Mouse (Mus musculus) limb, embryonic 12.5 days (tissue): ENCODE measurements around the gene Btbd35f20. TPM values are rescaled to one million over a fixed set of nuclear protein-coding genes. Genes with fewer than 3 reads are reported as not detected.
"Not testable (repeated sequence)": the region's sequence is repeated elsewhere in the genome, so short reads cannot be mapped to it uniquely, and the experiment has no call there.

Source experiments
- ATAC-seq: fragments of 200-750 bp; cut with Nextera tagmentation; 2 replicates; pipeline ENCODE4 v1.8.0; 2017; ENCODE audit warnings: low read depth, moderate TSS enrichment; ENCODE audit not compliant: insufficient number of reproducible peaks, insufficient read depth, low FRiP score, low TSS enrichment
- H3K27ac ChIP-seq: fragments of 300-500 bp; sonication (generic); 2 replicates; pipeline ENCODE4 v1.5.1; 2016; ENCODE audit warnings: mild to moderate bottlenecking, moderate library complexity
- H3K27me3 ChIP-seq: fragments of 300-500 bp; sonication (generic); 2 replicates; pipeline ENCODE4 v1.6.1; 2016; ENCODE audit warnings: mild to moderate bottlenecking, moderate library complexity
- H3K36me3 ChIP-seq: fragments of 300-500 bp; sonication (generic); 2 replicates; pipeline ENCODE4 v1.6.1; 2016; ENCODE audit warnings: mild to moderate bottlenecking, moderate library complexity
- H3K4me1 ChIP-seq: fragments of 300-500 bp; sonication (generic); replicated peaks from 2 replicates; pipeline ENCODE4 v1.6.1; 2016
- H3K4me2 ChIP-seq: fragments of 300-500 bp; sonication (generic); 2 replicates; pipeline ENCODE4 v1.6.1; 2016; ENCODE audit warnings: mild to moderate bottlenecking, moderate library complexity
- H3K4me3 ChIP-seq: fragments of 300-500 bp; sonication (generic); replicated peaks from 2 replicates; pipeline ENCODE4 v1.5.1; 2016; ENCODE audit warnings: mild to moderate bottlenecking
- H3K9ac ChIP-seq: fragments of 300-500 bp; sonication (generic); replicated peaks from 2 replicates; pipeline ENCODE4 v1.6.1; 2016; ENCODE audit warnings: mild to moderate bottlenecking, moderate library complexity
- H3K9me3 ChIP-seq: fragments of 300-500 bp; sonication (generic); 2 replicates; pipeline ENCODE4 v1.6.1; 2016; ENCODE audit warnings: mild to moderate bottlenecking, moderate library complexity
- WGBS: fragments of 180-500 bp; shearing (Covaris S2); methylation state at CpG from one replicate; pipeline ENCODE4 v1.1.7; 2016; 5-methylcytosine and 5-hydroxymethylcytosine counted together
- polyA plus RNA-seq: library from polyadenylated mRNA; unstranded; fragments of >200 nt; fragmentation: Nextera tagmentation; extraction: Ambion mirVana; gene quantifications from 2 replicates; pipeline ENCODE4 v1.2.1, GENCODE M21; 2016

Btbd35f20 gene
- polyA plus RNA-seq: not detected in 2 replicates

GRCm38 (mm10) chrX:4291145-4291544, at the start of gene Btbd35f20:
TSS of gene Btbd35f20 (minus strand) at chrX:4291245.
- ATAC-seq, H3K9ac ChIP-seq, H3K27me3 ChIP-seq, H3K27ac ChIP-seq, H3K4me3 ChIP-seq, H3K36me3 ChIP-seq, H3K4me1 ChIP-seq, H3K4me2 ChIP-seq, H3K9me3 ChIP-seq: not testable (repeated sequence)
- no CpG with 5 or more reads among the region's 4 CpGs for WGBS

Other genes starting within 250 kb of the Btbd35f20 start
- not detected in 2 replicates for gene Btbd35f28, start 94.7 kb downstream of the Btbd35f20 start, polyA plus RNA-seq
- not detected in 2 replicates for gene Btbd35f17, start 79.4 kb upstream of the Btbd35f20 start, polyA plus RNA-seq